ENCODE assay signal across 8 mouse cellular contexts in genomic region chr11:69257807-69258206, GRCm38 (mm10). TPM values are rescaled to one million over a fixed set of nuclear protein-coding genes. Genes with fewer than 3 reads are reported as not detected.
DNase-seq lines count a peak whose midpoint lies in the region; ATAC-seq and TF ChIP-seq lines count a peak whose summit lies in the region.

No protein-coding gene starts in this region.

- H3K9me3 ChIP-seq in G1E (replicated peaks): no peaks in the 10 kb centered on the region
- no peaks in the 10 kb centered on the region for H3K9me3 ChIP-seq in limb, embryonic 14.5 days (ENCODE audit: control insufficient read depth, low read length)
- no peaks in the 10 kb centered on the region for H3K9me3 ChIP-seq in stomach, embryonic 15.5 days
- H3K9me3 ChIP-seq in forebrain, embryonic 15.5 days: no peaks in the 10 kb centered on the region

- no peak overlapping the region for H3K4me3 ChIP-seq in layer of hippocampus, adult 2 months
- no peak overlapping the region for H3K4me3 ChIP-seq in G1E (ENCODE audit: low read depth, low read length)
- no peak overlapping the region for H3K4me3 ChIP-seq in limb, embryonic 14.5 days (replicated peaks; ENCODE audit: low read length)
- H3K4me3 ChIP-seq in stomach, embryonic 15.5 days (replicated peaks): no peak overlapping the region
- H3K4me3 ChIP-seq in forebrain, embryonic 15.5 days: no peak overlapping the region

- H3K9ac ChIP-seq in limb, embryonic 14.5 days (ENCODE audit: low read depth, low read length, severe bottlenecking): no peak overlapping the region
- H3K9ac ChIP-seq in stomach, embryonic 15.5 days: no peak overlapping the region
- H3K9ac ChIP-seq in forebrain, embryonic 15.5 days (replicated peaks): no peak overlapping the region

- 47% methylated on average over 4 of the region's 4 CpGs for WGBS in limb, embryonic 14.5 days
- WGBS in stomach, embryonic 15.5 days: 48% methylated on average over 4 of the region's 4 CpGs
- WGBS in forebrain, embryonic 15.5 days: 54% methylated on average over 4 of the region's 4 CpGs

- no peak for ATAC-seq in G1E (ENCODE audit: extremely low read depth, insufficient number of reproducible peaks, low FRiP score, poor library complexity, severe bottlenecking)
- no peak; the same call in 1 of the 2 replicates for ATAC-seq in limb, embryonic 14.5 days (ENCODE audit: low FRiP score, low read depth)
- no peak for ATAC-seq in stomach, embryonic 15.5 days (ENCODE audit: insufficient read depth, low FRiP score, low read depth)
- ATAC-seq in forebrain, embryonic 15.5 days (replicated peaks): no peak

- H3K27me3 ChIP-seq in G1E (ENCODE audit: insufficient read depth, low read length): peaks cover 45% of the 10 kb centered on the region
- no peaks in the 10 kb centered on the region for H3K27me3 ChIP-seq in limb, embryonic 14.5 days (ENCODE audit: control insufficient read depth, insufficient read depth, low read length)
- no peaks in the 10 kb centered on the region for H3K27me3 ChIP-seq in stomach, embryonic 15.5 days (replicated peaks)
- H3K27me3 ChIP-seq in forebrain, embryonic 15.5 days: no peaks in the 10 kb centered on the region

- TF ChIP-seq POLR2A in brain, embryonic 14.5 days (IDR thresholded peaks at IDR 0.05; ENCODE audit: borderline replicate concordance, extremely low read depth, insufficient read depth, insufficient read length, poor library complexity, severe bottlenecking): no peak
- TF ChIP-seq POLR2A in limb, embryonic 14.5 days (IDR thresholded peaks at IDR 0.05; ENCODE audit: borderline replicate concordance, extremely low read depth, insufficient read depth, insufficient read length): no peak

- no peak overlapping the region for H3K27ac ChIP-seq in layer of hippocampus, adult 2 months
- H3K27ac ChIP-seq in limb, embryonic 14.5 days (replicated peaks; ENCODE audit: low read depth, low read length): no peak overlapping the region
- no peak overlapping the region for H3K27ac ChIP-seq in stomach, embryonic 15.5 days
- H3K27ac ChIP-seq in forebrain, embryonic 15.5 days (replicated peaks): no peak overlapping the region

- TF ChIP-seq CTCF in layer of hippocampus, adult 2 months (conservative IDR thresholded peaks at IDR 0.05): peak; percentile 82
- TF ChIP-seq CTCF in G1E (IDR thresholded peaks at IDR 0.05; ENCODE audit: low read depth, low read length): no peak
- peak; percentile 11; the same call in 1 of the 2 replicates for TF ChIP-seq CTCF in brain, embryonic 14.5 days (IDR thresholded peaks at IDR 0.05; ENCODE audit: borderline replicate concordance, extremely low read depth, insufficient read depth, insufficient read length)

- no peaks in the 10 kb centered on the region for H3K36me3 ChIP-seq in G1E (replicated peaks)
- H3K36me3 ChIP-seq in limb, embryonic 14.5 days (ENCODE audit: control insufficient read depth, insufficient read depth, low read length): no peaks in the 10 kb centered on the region
- H3K36me3 ChIP-seq in stomach, embryonic 15.5 days: no peaks in the 10 kb centered on the region
- H3K36me3 ChIP-seq in forebrain, embryonic 15.5 days: no peaks in the 10 kb centered on the region

- peaks cover 7% of the 10 kb centered on the region; the same call in 1 of the 2 replicates for H3K4me1 ChIP-seq in G1E (ENCODE audit: insufficient read depth, low read depth, low read length)
- 0 out of 2 replicates have a peak, but pooled peaks cover 4% of the 10 kb centered on the region for H3K4me1 ChIP-seq in limb, embryonic 14.5 days (ENCODE audit: control insufficient read depth, insufficient read depth, low read length)
- H3K4me1 ChIP-seq in stomach, embryonic 15.5 days: 0 out of 2 replicates have a peak, but pooled peaks cover 3% of the 10 kb centered on the region
- H3K4me1 ChIP-seq in forebrain, embryonic 15.5 days: no peaks in the 10 kb centered on the region

- DNase-seq in layer of hippocampus, adult 2 months (ENCODE audit: low spot score in 2 of 2): peak in 1 of 2 experiments; percentile 59
- DNase-seq in layer of hippocampus, postnatal 10 days (ENCODE audit: low spot score in 2 of 2): no peak
- peak; percentile 33 for DNase-seq in G1E (ENCODE audit: low spot score)
- DNase-seq in brain, embryonic 14.5 days (ENCODE audit: low read depth): peak; percentile 75
- DNase-seq in limb, embryonic 14.5 days (ENCODE audit: low spot score): peak; percentile 74
- no peak for DNase-seq in urinary bladder, adult 2 months (ENCODE audit: low spot score)

- H3K4me2 ChIP-seq in limb, embryonic 14.5 days (replicated peaks; ENCODE audit: low read depth, low read length, severe bottlenecking): no peak overlapping the region
- peak overlapping the region; percentile 32 for H3K4me2 ChIP-seq in stomach, embryonic 15.5 days
- H3K4me2 ChIP-seq in forebrain, embryonic 15.5 days (replicated peaks): no peak overlapping the region

RNA-seq across cellular contexts. Expression of gene Gucy2e, which starts 21.0 kb away (rescaled TPM):
- 1 to 10 TPM; 2.1 to 2.3 TPM for total RNA-seq in layer of hippocampus, adult 2 months (2021)
- total RNA-seq in layer of hippocampus, postnatal 10 days (2021): under 1 TPM; 0.60 to 0.94 TPM
- total RNA-seq in G1E (2014; fragmentation: Nextera tagmentation) (not detected in 2 replicates), G1E (2017) (0.05 and 0.06 TPM in 2 replicates)
- polyA plus RNA-seq in G1E (2012): not detected in 2 replicates
- 0.20 and 0.25 TPM in 2 replicates for polyA plus RNA-seq in brain, embryonic 14.5 days (2012; rRNA removed)
- polyA plus RNA-seq in limb, embryonic 14.5 days (2012; rRNA removed): 0.09 and 0.14 TPM in 2 replicates
- 0.06 and 0.12 TPM in 2 replicates for polyA plus RNA-seq in limb, embryonic 14.5 days (2014; fragmentation: Nextera tagmentation; extraction: Ambion mirVana)
- 0.04 TPM in 1 of 2 replicates, not detected in the other for polyA plus RNA-seq in stomach, embryonic 15.5 days (2015; fragmentation: Nextera tagmentation; extraction: Ambion mirVana)
- polyA plus RNA-seq in forebrain, embryonic 15.5 days (2015; fragmentation: Nextera tagmentation; extraction: Ambion mirVana): 0.47 and 0.52 TPM in 2 replicates
- polyA plus RNA-seq in urinary bladder, adult 2 months (2012; rRNA removed): 0.01 and 0.03 TPM in 2 replicates

Comparison
In these comparisons a context has a peak if more than half of its experiments do, and no peak if none do; other contexts are left out.
1. DNase-seq: peak in G1E (single experiment), brain, embryonic 14.5 days (single experiment) and limb, embryonic 14.5 days (single experiment); none in layer of hippocampus, postnatal 10 days (0 of 2) and urinary bladder, adult 2 months (single experiment).